Mouse (Mus musculus) thymus, adult 18-20 months (tissue): ENCODE data around the gene Fkbp2.

Experiments used
- DNase-seq, 2 experiments: peaks; one replicate each; pipeline ENCODE4 v3.0.0; 2022; ENCODE audit warnings: mixed read lengths in 2 of 2

Fkbp2 gene

DNA sequence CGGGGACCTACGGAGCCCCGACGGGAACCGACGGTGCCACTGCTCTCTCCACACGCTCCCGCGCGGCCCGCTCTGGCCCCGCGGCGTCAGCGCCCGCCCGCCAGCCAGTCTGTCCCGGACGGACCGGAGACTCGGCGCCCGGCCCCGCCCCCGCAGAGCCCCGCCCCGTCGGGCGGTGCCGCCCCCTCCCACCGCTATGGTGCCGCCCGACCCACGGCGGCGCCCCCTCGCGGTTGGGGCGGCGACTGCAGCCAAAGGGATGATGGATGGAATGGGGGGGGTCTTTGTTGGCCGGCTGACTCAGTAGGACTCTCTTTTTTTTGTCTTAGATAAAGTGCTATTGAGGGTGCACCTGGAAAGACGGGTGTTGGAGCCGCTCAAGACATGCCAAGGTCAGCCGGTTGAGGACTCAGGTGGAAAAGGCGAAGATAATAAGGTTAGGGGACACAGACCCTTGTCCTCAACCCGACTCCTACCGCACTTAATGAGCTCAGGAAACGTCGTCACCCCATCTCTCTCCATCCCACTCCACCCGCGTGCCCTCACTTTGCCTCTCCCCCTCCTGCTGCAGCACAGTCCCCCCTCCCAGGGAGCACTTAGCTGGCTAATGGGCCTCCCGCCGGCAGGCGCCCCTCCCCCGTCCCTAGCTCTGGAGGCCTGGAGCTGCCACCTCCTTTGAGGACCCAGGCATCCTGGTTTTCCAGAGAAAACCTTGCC is 10.5 kb downstream of the Fkbp2 start:
- DNase-seq, result peak in 1 of 2 experiments; percentile 46

DNA sequence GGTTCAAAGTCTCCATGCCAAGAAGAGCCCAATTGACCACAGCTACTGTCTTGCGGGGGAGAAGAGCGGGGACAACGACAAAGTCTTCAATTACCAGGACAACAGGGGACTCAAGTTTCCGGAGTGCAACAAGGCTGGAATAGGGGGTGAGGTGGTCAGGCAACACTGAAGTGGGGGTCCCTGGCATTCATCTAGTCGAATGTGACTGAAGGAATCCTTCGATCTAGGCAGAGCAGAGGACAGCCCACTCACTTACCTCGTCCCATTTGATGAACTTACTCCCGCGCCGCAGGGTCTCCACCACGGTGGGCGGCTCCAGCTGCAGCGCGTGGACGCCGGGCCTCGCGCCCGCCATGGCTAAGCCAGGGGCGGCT is 11.0 kb downstream of the Fkbp2 start:
- no peak for DNase-seq

DNA sequence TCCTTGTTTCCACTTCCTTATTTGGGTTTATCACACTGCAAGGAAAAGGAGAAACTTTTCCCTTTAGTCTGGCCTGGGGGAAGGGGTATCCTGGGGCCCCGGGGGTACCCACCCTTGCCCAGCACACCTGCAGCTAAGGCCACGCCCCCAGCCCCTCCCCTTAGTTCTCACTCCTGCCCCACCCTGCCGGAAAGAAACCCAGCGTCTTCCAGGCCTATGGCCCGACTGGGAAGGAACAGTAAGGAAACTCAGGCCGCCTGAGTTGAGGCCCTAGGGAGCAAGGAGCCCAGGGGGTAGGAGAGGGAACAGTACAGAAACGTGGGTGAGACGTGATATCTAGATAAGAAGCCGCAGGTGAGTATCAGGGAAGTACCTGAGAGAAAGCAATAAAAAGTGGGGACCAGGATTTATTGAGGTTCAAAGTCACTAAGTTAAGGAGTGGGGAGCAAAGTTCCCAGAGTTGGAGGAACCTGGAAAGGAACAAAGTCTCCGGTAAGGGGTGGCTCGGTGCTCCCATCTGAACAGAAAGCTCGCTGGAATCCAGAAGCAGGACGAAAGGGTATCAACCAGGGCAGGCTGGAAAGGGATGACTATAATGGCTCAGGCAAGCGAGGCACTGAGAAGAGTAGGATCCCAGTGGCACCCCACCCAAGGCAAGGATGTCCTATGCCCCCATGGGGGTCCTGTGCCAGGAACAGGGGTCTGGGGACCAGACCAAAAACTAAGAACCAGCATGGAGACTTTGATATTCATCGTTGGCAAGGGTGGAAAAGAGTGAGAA is 11.6 kb downstream of the Fkbp2 start:
- no peak for DNase-seq

DNA sequence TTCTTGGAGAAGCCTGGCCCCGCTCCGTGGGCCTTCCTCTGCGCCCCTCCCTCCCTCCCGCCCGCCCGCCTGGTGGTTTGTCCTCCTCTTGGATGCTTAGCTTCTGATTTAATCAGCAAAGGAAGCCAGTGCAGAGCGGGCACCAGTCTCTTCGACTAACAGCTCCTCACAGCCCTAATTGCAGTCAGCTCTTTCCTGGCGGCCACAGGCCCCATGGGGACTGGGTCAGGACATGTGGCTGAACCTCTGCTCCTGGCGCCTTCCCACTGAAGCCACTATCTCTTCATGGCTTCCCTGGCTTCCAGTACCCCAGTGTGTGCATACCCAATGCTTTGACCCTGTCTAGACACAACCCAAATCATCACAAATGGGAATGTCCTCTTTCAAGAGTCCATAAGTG is 23.8 kb downstream of the Fkbp2 start:
- DNase-seq, result no peak

GRCm38 (mm10) chr19:6955424-6955823 is 24.9 kb downstream of the Fkbp2 start:
- no peak for DNase-seq

GRCm38 (mm10) chr19:6954046-6954445 is 26.3 kb downstream of the Fkbp2 start:
- peak in 1 of 2 experiments; percentile 34 for DNase-seq

DNA sequence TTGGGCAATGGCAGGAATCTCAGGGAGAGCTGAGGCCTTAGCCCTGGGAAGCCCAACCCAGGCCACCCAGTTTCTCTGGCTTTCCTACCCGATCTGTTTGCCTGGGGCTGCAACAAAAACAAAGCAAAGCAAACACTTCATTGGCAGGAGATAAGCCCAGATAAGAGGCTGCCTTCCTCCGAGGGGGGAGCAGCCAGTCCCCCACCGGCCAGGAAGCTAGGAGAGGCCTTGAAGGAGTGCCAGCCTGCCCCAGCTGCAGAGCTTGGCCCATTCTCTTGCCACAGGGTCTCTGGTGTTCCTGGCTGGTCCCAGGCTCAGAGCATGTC is 27.6 kb downstream of the Fkbp2 start:
- DNase-seq, result peak in 1 of 2 experiments; percentile 47

DNA sequence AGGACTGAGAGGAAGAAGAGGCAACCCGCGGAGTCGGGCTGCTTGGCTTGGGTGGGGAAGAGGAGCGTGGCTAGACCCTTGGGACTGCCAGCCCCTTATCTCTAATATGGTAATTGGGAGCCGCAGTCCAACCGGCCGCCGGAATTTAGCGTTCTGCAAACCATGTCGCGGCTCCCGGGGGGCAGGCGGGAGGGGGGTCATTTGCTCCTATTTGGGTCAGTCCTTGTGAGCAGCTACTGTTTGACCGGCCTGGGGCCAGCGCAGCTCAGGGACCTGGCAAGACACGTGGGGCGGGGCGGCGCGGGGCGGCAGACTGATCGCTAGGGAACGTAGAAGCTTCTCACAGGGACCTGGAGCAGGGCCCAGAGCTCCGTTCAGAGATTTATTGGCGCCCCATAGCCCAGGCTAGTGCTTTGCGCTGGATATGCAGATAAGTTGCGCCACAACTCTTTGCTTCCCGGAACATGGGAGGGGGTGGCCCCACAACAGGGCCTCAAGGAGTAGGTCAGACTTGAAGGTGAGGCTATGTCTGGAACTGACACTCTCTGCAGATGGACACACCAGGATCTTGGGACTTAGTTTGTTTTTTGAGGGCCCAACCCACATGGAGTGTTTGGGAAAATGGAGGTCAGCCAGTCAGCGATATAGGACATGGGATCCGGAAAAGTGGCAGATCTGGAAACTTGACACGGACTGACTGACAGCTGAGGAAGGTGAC is 28.1 kb downstream of the Fkbp2 start:
- peak; percentile 48 to 54 for DNase-seq

GRCm38 (mm10) chr19:6951381-6951968 is 28.8 kb downstream of the Fkbp2 start:
- peak; percentile 73 to 82 for DNase-seq

DNA sequence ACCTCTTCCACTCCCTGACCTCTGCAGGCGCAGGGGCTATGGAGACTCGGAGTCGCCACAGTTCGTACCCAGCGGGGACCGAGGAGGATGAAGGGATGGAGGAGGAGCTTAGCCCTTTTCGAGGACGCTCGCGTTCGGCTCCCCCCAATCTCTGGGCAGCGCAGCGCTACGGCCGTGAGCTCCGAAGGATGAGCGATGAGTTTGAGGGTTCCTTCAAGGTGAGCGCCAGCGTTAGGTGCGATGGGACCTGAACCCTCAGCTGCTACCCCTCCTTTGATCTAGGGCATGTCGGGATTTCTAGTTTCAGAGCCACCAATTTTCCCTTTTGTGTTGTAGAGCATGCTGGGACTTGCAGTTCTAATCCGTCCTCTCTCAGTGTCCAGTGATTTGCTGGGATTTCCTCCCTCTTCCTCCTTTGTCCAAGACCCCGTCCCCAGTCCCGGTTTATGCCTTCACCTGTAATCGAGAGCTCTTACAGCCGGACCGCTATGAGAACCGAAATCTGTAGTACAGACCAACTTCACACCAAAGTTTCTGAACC is 29.6 kb downstream of the Fkbp2 start:
- peak; percentile 36 to 48 for DNase-seq

DNA sequence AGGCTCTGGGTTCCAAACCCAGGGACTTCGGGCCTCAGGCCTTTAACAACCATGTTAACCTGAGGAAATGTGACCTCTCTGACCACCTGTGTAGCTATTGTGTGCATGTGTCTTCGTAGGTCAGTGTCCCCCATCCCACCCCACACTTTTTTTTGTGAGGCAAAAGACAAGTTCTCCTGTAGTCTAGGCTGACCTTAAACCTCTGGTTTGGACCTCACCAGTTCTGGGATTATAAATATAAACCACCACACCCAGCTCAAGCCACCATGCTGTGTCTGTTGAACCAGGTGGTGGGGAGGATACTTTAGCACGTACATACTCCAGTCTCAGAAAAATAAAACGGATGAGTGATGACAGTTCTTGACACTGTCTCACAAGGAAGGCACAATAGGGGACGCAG is 30.4 kb downstream of the Fkbp2 start:
- no peak for DNase-seq

- DNase-seq, result peak in 1 of 2 experiments; percentile 5
These were observed 30.8 kb downstream of the Fkbp2 start for GRCm38 (mm10) chr19:6949532-6949931.

- DNase-seq, result no peak
These were observed 32.1 kb downstream of the Fkbp2 start for GRCm38 (mm10) chr19:6948186-6948585.

DNA sequence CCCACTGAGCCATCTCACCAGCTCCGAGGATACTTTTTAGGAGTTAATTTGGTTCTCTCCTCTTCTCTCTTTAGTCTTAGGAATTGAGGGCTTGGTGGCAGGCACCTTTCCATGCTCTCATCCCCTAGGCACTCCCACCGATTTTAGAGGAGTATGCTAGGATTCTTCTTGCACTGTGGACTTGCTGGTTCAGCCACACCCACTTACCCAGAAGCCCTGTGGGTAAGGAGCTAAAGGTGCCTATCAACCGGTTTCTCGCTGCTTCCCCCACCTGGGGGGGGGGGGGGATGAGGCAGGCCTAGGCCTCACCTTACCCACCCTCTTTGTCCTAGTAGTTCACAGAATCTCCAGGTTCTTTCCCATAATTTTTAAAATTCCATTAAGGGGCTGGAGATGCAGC is 32.6 kb downstream of the Fkbp2 start:
- no peak for DNase-seq

DNA sequence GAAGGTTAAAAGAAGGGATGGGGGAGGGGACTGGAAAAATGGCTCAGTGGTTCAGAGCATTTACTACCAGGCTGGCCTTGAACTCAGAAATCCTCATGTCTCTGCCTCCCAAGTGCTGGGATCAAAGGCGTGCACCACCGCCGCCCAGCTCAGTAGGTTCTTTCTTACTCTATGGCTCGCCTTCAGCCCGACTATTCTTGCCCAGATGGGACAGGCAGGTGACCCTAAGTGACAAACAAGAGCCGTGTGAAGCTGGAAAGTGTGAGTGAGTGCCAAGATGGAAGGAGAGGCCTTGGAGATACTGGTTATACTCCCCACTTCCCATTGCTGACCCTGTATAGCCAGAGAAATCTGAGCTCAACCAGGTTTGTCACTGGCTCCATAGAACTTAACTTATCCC is 36.6 kb downstream of the Fkbp2 start:
- DNase-seq, result peak in 1 of 2 experiments; percentile 8

- DNase-seq, result peak in 1 of 2 experiments; percentile 24
These were observed 37.5 kb downstream of the Fkbp2 start for GRCm38 (mm10) chr19:6942764-6943163.

DNA sequence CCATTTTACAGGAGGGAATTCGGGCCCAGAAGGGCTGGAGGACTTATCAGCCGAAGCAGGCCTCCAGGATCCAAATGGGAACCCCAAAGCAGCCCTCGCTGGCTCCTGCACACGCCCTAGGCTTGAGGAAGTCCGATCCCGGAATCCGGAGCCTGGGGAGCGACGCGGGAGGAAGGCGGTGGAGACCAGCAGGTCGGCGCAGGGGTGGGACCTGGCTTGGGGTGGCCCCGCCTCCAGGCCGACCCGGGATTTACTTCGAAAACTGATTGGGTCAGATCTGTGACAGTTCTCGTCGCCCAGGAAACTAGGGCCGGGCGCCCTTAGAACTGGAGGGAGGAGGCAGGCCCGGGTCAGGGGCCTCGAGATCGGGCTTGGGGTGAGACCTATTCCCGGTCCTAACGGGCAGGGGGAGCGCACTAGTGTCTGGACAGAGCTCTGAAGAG is 38.0 kb downstream of the Fkbp2 start, which contains the start of gene Gpr137:
TSS of gene Gpr137 (minus strand) at position 232 of the 443 bp plus-strand sequence.
- peak; percentile 95 to 96 for DNase-seq

DNA sequence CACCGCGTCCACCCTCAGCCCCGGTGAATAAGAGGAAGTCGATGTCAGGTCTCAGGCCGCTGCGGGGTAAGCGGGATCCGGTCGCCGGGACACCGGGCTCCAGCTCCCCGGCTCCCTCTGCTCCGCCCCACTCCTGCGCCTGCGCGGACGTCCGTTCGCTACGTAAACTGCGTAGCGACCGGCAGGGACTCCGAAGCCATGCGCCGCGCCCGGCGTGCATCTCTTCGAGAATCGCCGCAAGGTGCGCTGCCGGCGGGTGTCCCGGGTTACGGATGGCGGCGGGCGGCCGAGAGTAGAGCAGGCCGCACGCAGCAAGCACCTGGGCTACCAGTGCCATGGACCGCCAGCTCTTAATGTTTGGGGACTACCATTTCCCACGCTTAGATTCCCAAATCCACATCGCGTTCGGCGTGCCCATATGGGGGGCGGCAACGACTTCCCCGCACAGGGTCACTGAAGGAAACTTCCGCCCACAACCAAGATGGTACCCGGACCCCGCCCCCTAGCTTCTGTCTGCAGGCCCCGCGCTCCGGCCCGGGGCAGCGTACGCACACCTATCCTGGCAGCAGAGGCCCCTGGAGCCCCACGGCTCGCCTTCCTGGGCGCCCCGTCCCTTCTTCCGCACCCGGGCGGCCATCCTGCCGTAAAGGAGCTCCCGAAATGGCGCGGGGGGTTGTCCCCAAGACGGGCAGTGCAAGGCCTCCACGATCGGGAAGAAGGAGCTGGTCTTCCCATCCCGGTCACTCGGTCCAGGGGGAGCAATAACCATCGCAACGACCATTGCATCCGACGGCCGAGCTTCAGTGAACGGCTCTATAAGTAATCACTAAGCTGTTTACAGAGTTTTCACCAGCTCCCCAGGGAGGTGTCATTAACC is 38.7 kb downstream of the Fkbp2 start, which contains the start of gene Bad:
TSS of gene Bad (plus strand) at position 490 of the 877 bp plus-strand sequence.
- DNase-seq, result peak; percentile 86 to 88

- peak in 1 of 2 experiments; percentile 45 for DNase-seq
These were observed 39.6 kb downstream of the Fkbp2 start for GRCm38 (mm10) chr19:6940396-6941351.
